Mouse (Mus musculus): ENCODE data around the gene Chd2. TPM values are rescaled to one million over a fixed set of nuclear protein-coding genes. Genes with fewer than 3 reads are reported as not detected.
A peak's percentile ranks its signal among the peaks of the same experiment; 100 is the strongest.

Gene Chd2
- polyA plus RNA-seq, 2 experiments from 2014 or later = 136 to 151 TPM

- ATAC-seq = no peak
These were observed 99.8 kb downstream of the Chd2 start for GRCm38 (mm10) chr7:73441802-73442201.

- no peak for ATAC-seq
These were observed 105.9 kb downstream of the Chd2 start for GRCm38 (mm10) chr7:73435685-73436084.

GRCm38 (mm10) chr7:73434336-73434677 is 107.3 kb downstream of the Chd2 start:
- no peak for ATAC-seq

GRCm38 (mm10) chr7:73433637-73434335 is 107.8 kb downstream of the Chd2 start:
- no peak for ATAC-seq

GRCm38 (mm10) chr7:73428525-73428924 is 113.1 kb downstream of the Chd2 start:
- ATAC-seq = no peak

- no peak for ATAC-seq
These were observed 113.8 kb downstream of the Chd2 start for GRCm38 (mm10) chr7:73427794-73428193.

- ATAC-seq = no peak
These were observed 114.8 kb downstream of the Chd2 start for GRCm38 (mm10) chr7:73426752-73427386.

GRCm38 (mm10) chr7:73426235-73426634 is 115.4 kb downstream of the Chd2 start:
- ATAC-seq = no peak

GRCm38 (mm10) chr7:73425451-73425850 is 116.2 kb downstream of the Chd2 start:
- no peak for ATAC-seq

GRCm38 (mm10) chr7:73424705-73425104 is 116.9 kb downstream of the Chd2 start:
- ATAC-seq = no peak

GRCm38 (mm10) chr7:73424243-73424642 is 117.4 kb downstream of the Chd2 start:
- ATAC-seq = no peak

- ATAC-seq = no peak
These were observed 118.4 kb downstream of the Chd2 start for GRCm38 (mm10) chr7:73423236-73423635.

- ATAC-seq = peak; percentile 77
These were observed 119.2 kb downstream of the Chd2 start for GRCm38 (mm10) chr7:73422223-73423113.

GRCm38 (mm10) chr7:73421278-73422015 is 120.2 kb downstream of the Chd2 start:
- no peak for ATAC-seq

GRCm38 (mm10) chr7:73420827-73421226 is 120.8 kb downstream of the Chd2 start:
- ATAC-seq = no peak

GRCm38 (mm10) chr7:73419375-73419774 is 122.3 kb downstream of the Chd2 start:
- ATAC-seq = no peak

- no peak for ATAC-seq
These were observed 127.4 kb downstream of the Chd2 start for GRCm38 (mm10) chr7:73414192-73414591.

- no peak for ATAC-seq
These were observed 129.2 kb downstream of the Chd2 start for GRCm38 (mm10) chr7:73412419-73412818.

GRCm38 (mm10) chr7:73411986-73412385 is 129.6 kb downstream of the Chd2 start:
- ATAC-seq = no peak

- ATAC-seq = no peak
These were observed 130.1 kb downstream of the Chd2 start for GRCm38 (mm10) chr7:73411523-73411922.

- no peak for ATAC-seq
These were observed 136.1 kb downstream of the Chd2 start for GRCm38 (mm10) chr7:73405550-73405949.

GRCm38 (mm10) chr7:73403538-73403937 is 138.1 kb downstream of the Chd2 start:
- ATAC-seq = no peak

- no peak for ATAC-seq
These were observed 139.0 kb downstream of the Chd2 start for GRCm38 (mm10) chr7:73402671-73403070.

Data from activated CD4-positive, CD25-positive, alpha-beta regulatory T cell, adult 4 months (primary cell).